Mouse (Mus musculus) stomach, postnatal 0 days (tissue): ENCODE data around the gene Pappa. TPM values are rescaled to one million over a fixed set of nuclear protein-coding genes. Genes with fewer than 3 reads are reported as not detected.

Source experiments
- ATAC-seq: fragments of 200-750 bp; cut with Nextera tagmentation; 2 replicates; pipeline ENCODE4 v1.8.0; 2017; ENCODE audit not compliant: low FRiP score, low TSS enrichment
- DNase-seq: peaks from one replicate; pipeline ENCODE4 v3.0.0-alpha.2; 2016; ENCODE audit warnings: low spot score
- H3K27ac ChIP-seq: fragments of 300-500 bp; sonication (generic); replicated peaks from 2 replicates; pipeline ENCODE4 v1.5.1; 2014; ENCODE audit warnings: mild to moderate bottlenecking, control low read depth
- H3K27me3 ChIP-seq: fragments of 300-500 bp; sonication (generic); 2 replicates; pipeline ENCODE4 v1.6.1; 2014; ENCODE audit warnings: low read length; ENCODE audit not compliant: control insufficient read depth, insufficient read depth
- H3K36me3 ChIP-seq: fragments of 300-500 bp; sonication (generic); 2 replicates; pipeline ENCODE4 v1.6.1; 2014; ENCODE audit warnings: low read length, mixed read lengths; ENCODE audit not compliant: control insufficient read depth, insufficient read depth
- H3K4me1 ChIP-seq: fragments of 300-500 bp; sonication (generic); replicated peaks from 2 replicates; pipeline ENCODE4 v1.6.1; 2014; ENCODE audit warnings: antibody characterized with exemption; ENCODE audit not compliant: control insufficient read depth, insufficient read depth
- H3K4me2 ChIP-seq: fragments of 300-500 bp; sonication (generic); replicated peaks from 2 replicates; pipeline ENCODE4 v1.6.1; 2014; ENCODE audit warnings: low read depth, mild to moderate bottlenecking, control low read depth, moderate library complexity
- H3K4me3 ChIP-seq: fragments of 300-500 bp; sonication (generic); 2 replicates; pipeline ENCODE4 v1.5.1; 2014; ENCODE audit warnings: low read depth, low read length, control low read depth
- H3K9ac ChIP-seq: fragments of 300-500 bp; sonication (generic); 2 replicates; pipeline ENCODE4 v1.6.1; 2014; ENCODE audit warnings: mild to moderate bottlenecking, low read length, control low read depth, mixed read lengths
- H3K9me3 ChIP-seq: fragments of 300-500 bp; sonication (generic); 2 replicates; pipeline ENCODE4 v1.6.1; 2016; ENCODE audit warnings: low read length; ENCODE audit not compliant: control insufficient read depth
- CTCF ChIP-seq: IDR thresholded peaks from 2 replicates; pipeline ENCODE4 v1.5.1; 2016; ENCODE audit warnings: antibody characterized with exemption, low read depth, mild to moderate bottlenecking, moderate library complexity
- EP300 ChIP-seq: optimal IDR thresholded peaks from 2 replicates; pipeline ENCODE3; 2016; ENCODE audit warnings: antibody characterized with exemption
- WGBS: fragments of 180-500 bp; shearing (Covaris S2); extraction: QIAGEN DNeasy Blood & Tissue Kit; methylation state at CpG from one replicate; pipeline ENCODE4 v1.1.7; 2014; 5-methylcytosine and 5-hydroxymethylcytosine counted together
- polyA plus RNA-seq: library from polyadenylated mRNA; unstranded; fragments of >200 nt; fragmentation: Nextera tagmentation; extraction: Ambion mirVana; gene quantifications from 2 replicates; pipeline ENCODE4 v1.2.1, GENCODE M21; 2015

The Pappa gene
- polyA plus RNA-seq, 1 experiment from 2014 or later = 0.72 TPM

GRCm38 (mm10) chr4:65300431-65300830 lies 176.5 kb downstream of the Pappa start:
- no peak for ATAC-seq

GRCm38 (mm10) chr4:65302666-65303065 lies 178.7 kb downstream of the Pappa start:
- no peak for ATAC-seq
- 70% methylated on average over 3 of the region's 3 CpGs for WGBS

More at GRCm38 (mm10) chr4:65300431-65300830, 176.5 kb downstream of the Pappa start:
- Histone ChIP-seq H3K4me3 (no peak overlapping the region), H3K9me3 (no peaks in the 10 kb centered on the region), H3K27me3 (no peaks in the 10 kb centered on the region), H3K27ac (no peak overlapping the region), H3K4me1 (no peaks in the 10 kb centered on the region), H3K36me3 (no peaks in the 10 kb centered on the region), H3K4me2 (no peak overlapping the region), H3K9ac (no peak overlapping the region)
- 84% methylated on average over 3 of the region's 3 CpGs for WGBS
- DNase-seq = no peak
- TF ChIP-seq CTCF = no peak
- TF ChIP-seq EP300 = no peak

GRCm38 (mm10) chr4:65317877-65318525 lies 194.0 kb downstream of the Pappa start:
- no peak overlapping the region for H3K4me2 ChIP-seq
- H3K27me3 ChIP-seq = no peaks in the 10 kb centered on the region
- H3K27ac ChIP-seq = no peak overlapping the region
- WGBS = 50% methylated on average over 10 of the region's 10 CpGs
- no peaks in the 10 kb centered on the region for H3K9me3 ChIP-seq
- TF ChIP-seq CTCF (no peak; the same call in 1 of the 2 replicates), EP300 (no peak)
- ATAC-seq (peak; percentile 38; the same call in 1 of the 2 replicates), DNase-seq (peak; percentile 16)
- H3K4me1 ChIP-seq = no peaks in the 10 kb centered on the region
- no peak overlapping the region for H3K9ac ChIP-seq
- H3K4me3 ChIP-seq = no peak overlapping the region
- H3K36me3 ChIP-seq = no peaks in the 10 kb centered on the region

More at GRCm38 (mm10) chr4:65302666-65303065, 178.7 kb downstream of the Pappa start:
- TF ChIP-seq CTCF (no peak), EP300 (no peak)
- no peaks in the 10 kb centered on the region for H3K9me3 ChIP-seq
- H3K27ac ChIP-seq = no peak overlapping the region
- H3K4me1 ChIP-seq = no peaks in the 10 kb centered on the region
- no peak overlapping the region for H3K4me2 ChIP-seq
- no peak overlapping the region for H3K9ac ChIP-seq
- no peaks in the 10 kb centered on the region for H3K27me3 ChIP-seq
- no peaks in the 10 kb centered on the region for H3K36me3 ChIP-seq
- no peak for DNase-seq
- H3K4me3 ChIP-seq = no peak overlapping the region

- Histone ChIP-seq H3K4me3 (no peak overlapping the region), H3K9ac (no peak overlapping the region), H3K27ac (no peak overlapping the region), H3K4me2 (no peak overlapping the region), H3K36me3 (no peaks in the 10 kb centered on the region), H3K9me3 (no peaks in the 10 kb centered on the region), H3K27me3 (no peaks in the 10 kb centered on the region), H3K4me1 (no peaks in the 10 kb centered on the region)
- no peak for DNase-seq
- TF ChIP-seq EP300 = no peak
- TF ChIP-seq CTCF = no peak
- no peak for ATAC-seq
- 73% methylated on average over 4 of the region's 4 CpGs for WGBS
Measured at GRCm38 (mm10) chr4:65321340-65321739, 197.4 kb downstream of the Pappa start.

- ATAC-seq = no peak
- DNase-seq = no peak
- H3K4me3 ChIP-seq = no peak overlapping the region
- no peak overlapping the region for H3K27ac ChIP-seq
- 61% methylated on average over 1 of the region's 1 CpGs for WGBS
- no peak overlapping the region for H3K9ac ChIP-seq
- H3K4me2 ChIP-seq = no peak overlapping the region
- H3K9me3 ChIP-seq = no peaks in the 10 kb centered on the region
- H3K36me3 ChIP-seq = no peaks in the 10 kb centered on the region
- no peaks in the 10 kb centered on the region for H3K27me3 ChIP-seq
- TF ChIP-seq EP300 = no peak
- TF ChIP-seq CTCF = no peak
- no peaks in the 10 kb centered on the region for H3K4me1 ChIP-seq
Measured at GRCm38 (mm10) chr4:65321959-65322358, 198.0 kb downstream of the Pappa start.

GRCm38 (mm10) chr4:65325816-65326215 lies 201.8 kb downstream of the Pappa start:
- DNase-seq = no peak
- Histone ChIP-seq H3K36me3 (no peaks in the 10 kb centered on the region), H3K9ac (no peak overlapping the region), H3K27ac (no peak overlapping the region), H3K9me3 (no peaks in the 10 kb centered on the region), H3K4me2 (no peak overlapping the region), H3K27me3 (no peaks in the 10 kb centered on the region), H3K4me3 (no peak overlapping the region), H3K4me1 (no peaks in the 10 kb centered on the region)
- no peak for TF ChIP-seq CTCF
- TF ChIP-seq EP300 = no peak
- ATAC-seq = no peak
- 86% methylated on average over 2 of the region's 2 CpGs for WGBS
